Mouse (Mus musculus) adrenal gland, postnatal 14 days (tissue): ENCODE results near the gene Fbxo41. TPM values are rescaled to one million over a fixed set of nuclear protein-coding genes. Genes with fewer than 3 reads are reported as not detected.
"Not testable (repeated sequence)": the region's sequence is repeated elsewhere in the genome, so short reads cannot be mapped to it uniquely, and the experiment has no call there.

Experiments used
- DNase-seq: peaks from one replicate; pipeline ENCODE4 v3.0.0; 2021; ENCODE audit warnings: mixed read lengths
- total RNA-seq: library from RNA; stranded (reverse); gene quantifications from 2 replicates; pipeline ENCODE4 v1.2.3, GENCODE M21; 2021

Gene Fbxo41
- total RNA-seq, 1 experiment from 2014 or later = 0.44 TPM

DNA sequence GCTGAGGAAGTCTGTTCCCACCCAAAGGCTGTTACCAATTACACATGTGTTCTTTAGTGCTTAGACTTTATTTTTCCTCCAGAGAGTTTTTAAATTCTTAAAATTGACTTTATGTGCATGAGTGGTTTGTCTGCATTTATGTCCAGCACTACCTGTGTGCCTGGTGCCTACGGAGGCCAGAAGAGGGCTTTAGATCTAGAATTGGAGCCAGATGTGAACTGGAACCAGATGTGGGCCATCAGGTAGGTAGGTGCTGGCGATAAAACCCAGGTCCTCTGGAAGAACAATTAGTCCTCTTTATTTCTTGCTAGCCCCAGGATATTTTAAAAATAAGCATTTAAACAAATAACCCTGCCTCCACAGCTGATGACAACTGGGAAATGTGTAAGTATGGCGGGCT is 11.2 kb downstream of the Fbxo41 start:
- no peak for DNase-seq

DNA sequence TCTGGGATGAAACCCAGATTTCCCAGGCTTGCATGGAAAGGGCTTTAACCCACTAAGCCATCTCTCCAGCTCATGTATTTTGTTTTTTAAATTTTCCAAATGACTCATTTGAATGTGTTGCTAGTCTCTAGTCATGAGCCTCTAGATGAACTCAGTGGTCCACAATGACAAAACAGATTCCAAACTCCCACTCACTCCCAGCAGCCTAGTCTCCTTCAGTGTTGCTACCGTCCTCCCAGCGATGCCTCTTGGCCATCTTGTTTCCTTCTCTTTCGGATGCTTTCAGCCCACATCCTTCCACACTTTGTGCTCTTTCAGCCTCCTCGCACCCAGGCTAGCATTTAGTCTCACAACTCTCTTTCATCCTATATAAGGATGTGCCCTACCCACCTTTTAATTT is 12.5 kb downstream of the Fbxo41 start:
- DNase-seq = no peak

DNA sequence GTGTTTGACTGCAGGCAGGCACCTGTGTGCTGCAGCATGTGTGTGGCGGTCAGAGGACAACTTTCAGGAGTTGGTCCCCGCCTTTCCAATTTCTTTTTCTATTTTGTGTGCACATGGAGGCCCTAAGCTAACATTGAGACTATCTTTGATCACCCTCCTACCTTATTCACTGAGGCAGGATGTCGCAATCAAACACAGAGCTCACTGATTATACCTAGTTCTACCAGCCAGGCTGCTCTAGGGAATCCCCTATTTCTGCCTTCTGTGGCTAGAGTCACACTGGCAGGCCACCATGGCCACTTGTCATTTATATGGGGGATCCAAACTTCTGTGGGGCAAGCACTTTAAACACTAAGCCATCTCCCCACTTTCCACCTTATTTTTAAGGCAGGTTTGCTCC is 13.1 kb downstream of the Fbxo41 start:
- no peak for DNase-seq

DNA sequence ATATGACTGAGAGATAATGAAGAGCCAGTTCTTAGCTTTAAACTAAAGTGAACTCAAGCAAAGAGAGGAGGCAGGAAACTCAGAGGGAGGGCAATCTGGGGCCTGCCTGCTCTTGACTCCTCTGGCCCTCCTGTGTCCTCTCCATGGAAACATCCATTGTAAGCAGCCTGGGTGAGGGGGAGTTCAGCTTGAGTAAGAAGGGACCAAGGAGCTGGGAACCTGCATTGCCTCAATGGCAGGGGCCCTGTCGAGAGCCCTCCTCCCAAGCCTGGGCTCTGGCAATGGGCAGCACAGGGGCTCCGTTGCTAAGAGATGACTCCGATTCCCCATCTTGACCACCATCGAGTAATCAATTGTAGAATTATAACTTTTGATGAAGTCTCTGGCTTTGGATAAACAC is 14.3 kb downstream of the Fbxo41 start:
- no peak for DNase-seq

DNA sequence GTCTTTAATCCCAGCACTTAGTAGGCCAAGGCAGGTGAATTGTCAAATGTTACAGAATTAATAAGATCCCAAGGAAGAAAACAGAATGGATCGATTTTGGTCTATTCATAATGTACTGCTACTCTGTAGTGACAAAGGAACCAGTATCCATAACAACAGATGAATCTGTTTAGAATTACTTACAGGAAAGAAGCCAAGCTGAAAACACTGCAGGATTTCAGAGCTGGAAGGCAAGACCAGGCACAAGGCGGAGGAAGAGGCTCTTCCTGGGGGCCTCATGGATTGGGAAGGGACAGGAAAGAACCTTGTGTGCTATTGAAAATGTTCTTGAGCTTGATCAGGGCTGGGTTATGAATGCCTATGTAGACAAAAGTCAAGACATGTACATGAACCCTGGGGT is 17.1 kb downstream of the Fbxo41 start:
- no peak for DNase-seq

DNA sequence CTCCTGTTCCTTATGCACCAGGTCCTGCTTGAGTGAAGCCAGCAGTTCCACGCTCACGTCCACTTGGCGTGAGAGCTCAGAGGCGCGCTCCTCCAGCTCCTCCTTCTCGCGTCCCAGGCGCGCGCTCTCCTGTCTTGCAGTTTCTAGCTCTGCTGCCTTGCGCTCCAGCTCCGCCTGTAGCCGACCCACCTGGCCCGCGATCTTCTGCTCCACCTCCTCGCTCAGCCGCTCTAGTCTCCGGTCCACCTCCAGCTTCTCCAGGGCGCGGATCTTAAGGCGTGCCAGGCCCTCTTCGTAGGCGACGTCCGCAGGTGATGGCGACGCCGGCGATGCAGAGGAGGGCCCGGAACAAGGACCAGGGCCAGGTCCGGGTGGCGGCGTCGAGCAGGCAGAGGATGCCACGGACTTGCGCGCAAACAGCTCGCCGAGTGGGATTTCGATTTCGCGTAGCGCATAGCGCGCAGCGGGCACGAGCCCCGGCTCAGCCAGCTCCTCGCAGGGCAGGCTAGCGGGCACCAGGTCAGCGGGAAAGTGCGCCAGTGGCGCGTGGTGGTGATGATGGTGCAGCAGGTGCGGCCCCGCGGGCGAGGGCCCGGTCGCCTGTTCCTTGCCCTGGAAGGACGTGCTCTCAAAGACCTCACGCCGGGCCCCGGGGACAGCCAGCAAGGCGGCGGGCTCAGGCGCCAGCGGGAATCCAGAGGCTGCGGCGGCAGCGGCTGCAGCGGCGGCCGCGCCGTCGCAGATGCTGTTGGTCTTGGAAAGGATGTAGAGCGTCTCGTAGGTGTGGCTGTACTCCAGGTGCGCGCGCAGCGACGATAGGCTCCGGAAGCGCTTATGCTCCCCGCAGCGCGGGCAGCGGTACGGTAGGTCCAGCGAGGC is 18.7 kb downstream of the Fbxo41 start:
- DNase-seq = no peak

DNA sequence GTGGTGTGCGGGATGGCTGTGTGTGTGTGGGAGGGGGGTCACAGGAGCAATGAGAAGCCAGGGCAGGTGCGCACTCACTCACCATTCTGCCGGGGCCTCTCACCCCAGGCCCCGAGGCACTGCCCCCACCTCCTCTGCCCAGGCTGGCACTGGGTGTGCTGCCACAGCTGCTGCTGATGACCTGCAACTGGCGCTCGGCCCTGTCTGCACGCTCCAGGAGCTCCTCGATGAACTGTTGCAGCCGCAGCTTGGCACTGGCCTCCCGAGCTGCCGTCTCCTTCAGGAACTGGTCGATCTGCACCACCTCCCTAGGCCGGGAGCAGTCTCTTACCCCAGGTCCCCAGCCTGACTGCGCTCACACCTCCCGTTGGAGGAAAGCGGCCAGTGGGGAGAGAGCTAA is 22.1 kb downstream of the Fbxo41 start:
- DNase-seq = no peak

DNA sequence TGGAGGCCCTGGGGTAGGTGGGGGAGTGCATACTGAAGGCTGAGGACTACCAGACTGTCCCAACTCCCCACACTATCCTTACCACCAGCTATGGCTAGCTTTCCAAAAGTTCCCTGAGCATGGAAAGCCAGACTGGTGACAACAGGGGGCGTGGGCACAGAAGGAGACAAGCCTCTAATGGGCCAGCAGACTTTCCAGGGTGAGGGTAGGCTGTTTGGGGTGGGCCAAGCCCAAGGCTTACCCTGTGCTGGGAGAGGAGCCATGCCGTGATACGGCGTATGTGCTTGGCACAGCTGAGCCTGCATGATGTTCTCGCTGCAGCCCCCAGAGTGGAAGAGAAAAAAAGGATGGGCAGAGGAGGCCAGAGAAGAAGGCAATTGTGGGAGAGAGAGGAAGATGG is 22.8 kb downstream of the Fbxo41 start:
- no peak for DNase-seq

DNA sequence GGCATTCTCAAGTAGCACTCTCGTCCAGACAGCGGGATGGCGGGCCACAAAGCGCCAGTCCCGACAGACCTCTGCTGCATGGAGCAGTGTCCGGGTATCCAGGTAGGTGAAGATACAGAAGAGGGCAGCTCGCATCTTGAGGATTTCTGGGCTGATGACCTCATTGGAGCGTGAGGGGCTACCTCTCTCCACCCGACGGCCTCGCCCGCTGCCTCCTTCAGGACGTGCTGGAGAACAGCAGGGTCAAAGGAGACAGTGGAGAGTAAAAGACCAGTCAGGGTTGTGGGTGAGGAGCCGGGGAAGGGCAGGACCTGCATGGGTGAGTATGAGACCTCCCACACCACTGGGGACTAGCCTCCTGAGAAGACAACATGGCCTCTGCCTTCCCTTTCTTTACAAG is 24.4 kb downstream of the Fbxo41 start:
- no peak for DNase-seq

DNA sequence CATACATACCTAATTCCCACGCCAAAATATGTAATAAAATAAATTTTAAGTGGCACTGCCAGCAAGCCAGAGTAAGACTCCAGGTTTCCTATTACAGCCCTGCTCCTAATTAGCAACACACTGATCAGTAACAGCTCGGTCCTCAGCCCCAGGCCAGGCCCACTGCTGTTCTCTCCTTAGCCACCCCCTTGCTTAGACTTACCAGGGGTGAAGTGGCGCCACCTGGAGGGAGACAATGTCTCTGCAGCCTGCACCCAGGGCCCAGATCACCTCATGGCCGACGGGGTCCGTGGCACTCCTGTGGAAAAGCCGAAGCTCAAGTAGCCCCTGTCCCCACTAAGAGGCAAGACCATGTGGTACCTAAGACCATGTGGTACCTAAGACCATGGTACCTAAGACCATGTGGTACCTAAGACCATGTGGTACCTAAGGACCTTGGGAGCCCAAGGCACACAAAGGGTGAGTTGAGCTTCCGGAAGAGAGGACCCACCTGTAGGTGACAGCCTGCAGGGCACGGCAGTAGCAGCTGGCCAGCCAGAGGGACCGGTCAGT is 25.4 kb downstream of the Fbxo41 start:
- peak; percentile 69 for DNase-seq

DNA sequence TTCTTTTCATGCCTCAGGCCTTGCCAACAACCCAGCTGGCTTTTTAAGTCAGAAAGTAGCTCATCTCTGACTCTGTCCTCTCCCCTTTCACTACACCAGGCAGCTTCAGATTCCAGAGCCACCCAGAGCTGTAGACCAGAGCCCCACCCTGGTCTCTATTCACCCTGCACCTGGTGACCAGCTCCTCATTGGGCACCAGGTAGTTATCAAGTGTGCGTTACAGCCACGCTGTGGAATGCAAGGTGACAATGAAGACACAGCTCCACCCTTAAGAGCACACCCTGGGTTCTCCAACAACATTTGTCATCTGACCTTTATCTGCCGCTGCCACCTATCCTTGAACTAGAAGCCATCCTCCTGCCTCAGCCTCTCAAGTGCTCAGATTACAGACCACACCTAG is 27.2 kb downstream of the Fbxo41 start:
- DNase-seq = no peak

DNA sequence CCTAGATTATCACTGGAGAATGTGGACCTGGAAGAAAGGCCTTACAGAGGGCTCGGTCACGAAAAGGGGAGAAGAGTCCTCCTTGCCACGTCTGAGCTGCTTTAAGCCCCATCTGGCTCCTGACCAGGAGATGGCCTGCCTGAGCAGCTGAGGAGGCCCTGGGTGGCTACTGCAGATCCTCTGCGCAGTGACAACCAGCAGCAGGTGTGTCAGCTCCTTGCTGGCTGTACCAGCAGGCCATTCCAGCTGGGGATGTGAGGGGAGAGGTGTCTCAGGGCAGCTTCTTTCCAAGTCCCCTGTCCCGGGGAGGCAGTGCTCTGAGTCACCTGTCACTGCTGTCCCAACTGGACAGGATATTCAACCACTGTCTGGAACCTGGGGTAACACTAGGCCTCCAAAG is 30.3 kb downstream of the Fbxo41 start:
- no peak for DNase-seq

DNA sequence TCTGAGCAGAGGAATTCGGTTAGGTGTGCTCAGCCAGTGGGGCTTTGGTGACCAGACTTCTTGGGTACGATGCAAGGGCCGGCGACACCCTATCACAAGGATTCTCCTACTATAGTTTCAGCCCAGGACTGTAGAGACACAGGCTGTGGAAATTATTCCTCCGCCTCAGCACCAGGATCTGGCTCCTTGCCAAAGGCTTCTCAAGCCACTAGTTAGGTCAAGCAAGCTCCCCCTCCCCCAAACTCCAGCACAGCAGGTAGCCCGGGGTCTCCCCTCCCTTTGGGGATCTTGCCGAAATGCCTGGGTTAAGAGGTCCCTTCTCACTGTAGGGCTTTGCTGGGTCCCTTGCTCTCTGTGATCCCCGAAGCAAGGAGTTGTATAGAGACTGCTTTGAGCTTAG is 30.8 kb downstream of the Fbxo41 start:
- no peak for DNase-seq

DNA sequence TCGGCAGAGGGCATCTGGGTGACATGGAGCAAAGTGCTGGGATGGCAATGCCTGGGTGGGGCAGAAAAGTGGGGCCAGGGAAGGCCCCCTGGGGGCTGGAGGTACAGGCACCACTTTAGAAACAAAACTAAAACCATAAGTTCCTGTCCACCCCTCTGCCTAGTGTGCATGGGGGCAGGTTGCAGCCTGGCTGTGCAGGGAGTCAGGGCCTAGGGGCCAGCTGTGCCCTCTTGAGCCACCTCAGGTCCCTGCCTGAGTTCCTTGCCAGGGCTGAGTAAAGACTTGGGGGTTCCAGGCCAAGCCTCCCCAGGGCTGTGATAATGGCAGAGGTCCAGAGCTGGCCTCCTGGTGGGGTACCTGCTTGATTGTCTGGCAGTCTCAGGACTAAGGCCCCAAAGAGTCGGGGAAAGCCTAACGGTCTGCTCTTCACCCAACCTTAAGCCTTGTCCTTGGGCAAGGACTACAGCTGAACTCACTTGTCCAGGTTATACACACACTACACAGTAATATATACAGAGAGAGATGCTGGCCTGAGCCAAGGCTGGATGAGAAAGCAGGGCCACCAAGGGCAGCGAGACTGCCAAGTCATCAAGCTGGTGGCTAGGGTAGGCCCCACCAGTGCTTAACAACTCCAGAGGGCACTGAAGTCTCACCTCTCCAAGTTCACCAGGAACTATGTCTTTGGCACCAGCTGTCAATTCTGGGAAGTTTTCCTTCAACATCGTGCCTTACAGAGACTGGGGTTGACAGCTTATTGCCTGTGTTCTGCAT is 32.9 kb downstream of the Fbxo41 start:
- peak; percentile 56 for DNase-seq

DNA sequence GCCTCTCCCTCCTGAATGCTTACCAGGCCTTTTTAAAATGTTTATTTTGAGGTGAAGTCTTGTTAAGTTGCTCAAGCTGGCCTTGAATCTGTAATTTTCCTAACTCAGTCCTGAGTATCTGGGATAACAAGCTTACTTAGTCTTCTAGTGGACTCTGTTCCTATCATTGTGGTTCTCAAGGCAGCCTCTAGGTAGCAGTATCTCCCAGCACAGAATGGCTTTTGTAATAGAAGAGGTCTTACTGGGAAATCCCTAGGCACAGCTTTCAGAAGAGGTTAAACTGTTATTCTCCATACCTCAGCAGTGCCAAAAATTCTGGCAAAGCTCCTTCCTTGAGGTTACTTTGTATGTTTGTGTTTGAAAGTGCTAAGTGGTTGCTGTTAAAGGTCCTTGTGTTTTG is 37.4 kb downstream of the Fbxo41 start:
- DNase-seq = no peak

DNA sequence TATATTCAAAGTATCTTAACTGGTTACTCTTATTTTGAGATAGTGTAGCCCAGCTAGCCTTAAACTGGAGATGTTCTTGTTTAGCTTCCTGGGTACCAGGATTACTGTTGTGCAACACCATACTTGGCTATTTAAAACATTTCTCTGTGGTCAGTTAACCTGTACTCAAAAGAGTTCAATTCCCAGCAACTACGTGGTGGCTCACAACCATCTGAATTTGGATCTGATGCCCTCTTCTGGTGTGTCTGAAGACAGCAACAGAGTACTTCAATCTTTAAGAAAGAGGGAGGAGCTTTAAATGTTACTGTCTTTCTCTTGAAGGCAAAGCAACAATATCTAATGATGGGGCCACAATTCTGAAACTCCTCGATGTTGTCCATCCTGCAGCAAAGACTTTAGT is 43.2 kb downstream of the Fbxo41 start:
- DNase-seq = no peak

DNA sequence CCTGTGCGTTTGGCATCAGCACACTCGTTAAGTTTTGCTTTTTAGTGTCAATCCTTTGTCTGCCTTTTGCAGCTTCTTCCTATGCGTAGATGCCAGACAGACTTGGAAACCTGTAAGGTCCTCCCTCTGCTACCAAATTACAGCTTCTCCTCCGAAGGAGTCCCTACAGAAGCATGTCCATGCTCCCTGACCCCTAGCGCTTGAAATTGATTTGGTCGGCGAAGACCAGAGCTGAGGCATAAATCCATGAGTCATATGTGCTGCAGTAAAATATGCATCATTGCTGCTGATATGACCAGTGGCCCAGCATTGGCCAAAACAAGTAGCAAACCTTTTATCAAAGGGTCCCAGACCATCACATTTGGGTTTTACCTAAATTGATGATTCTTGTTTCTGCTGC is 50.0 kb downstream of the Fbxo41 start:
- DNase-seq = peak; percentile 39

DNA sequence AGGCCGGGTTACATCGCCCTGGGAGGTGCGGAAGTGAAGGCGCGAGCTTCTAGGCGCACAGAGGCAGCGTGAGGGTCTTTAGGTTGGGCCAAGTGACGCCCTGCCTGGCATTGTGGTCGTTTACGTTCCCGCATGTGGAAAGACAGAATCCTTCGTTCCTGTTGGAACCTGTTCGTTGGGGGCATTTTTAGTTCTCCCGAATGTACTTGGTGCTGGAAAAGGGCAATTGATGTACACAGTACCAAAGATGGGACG is 50.5 kb downstream of the Fbxo41 start:
- DNase-seq = no peak

DNA sequence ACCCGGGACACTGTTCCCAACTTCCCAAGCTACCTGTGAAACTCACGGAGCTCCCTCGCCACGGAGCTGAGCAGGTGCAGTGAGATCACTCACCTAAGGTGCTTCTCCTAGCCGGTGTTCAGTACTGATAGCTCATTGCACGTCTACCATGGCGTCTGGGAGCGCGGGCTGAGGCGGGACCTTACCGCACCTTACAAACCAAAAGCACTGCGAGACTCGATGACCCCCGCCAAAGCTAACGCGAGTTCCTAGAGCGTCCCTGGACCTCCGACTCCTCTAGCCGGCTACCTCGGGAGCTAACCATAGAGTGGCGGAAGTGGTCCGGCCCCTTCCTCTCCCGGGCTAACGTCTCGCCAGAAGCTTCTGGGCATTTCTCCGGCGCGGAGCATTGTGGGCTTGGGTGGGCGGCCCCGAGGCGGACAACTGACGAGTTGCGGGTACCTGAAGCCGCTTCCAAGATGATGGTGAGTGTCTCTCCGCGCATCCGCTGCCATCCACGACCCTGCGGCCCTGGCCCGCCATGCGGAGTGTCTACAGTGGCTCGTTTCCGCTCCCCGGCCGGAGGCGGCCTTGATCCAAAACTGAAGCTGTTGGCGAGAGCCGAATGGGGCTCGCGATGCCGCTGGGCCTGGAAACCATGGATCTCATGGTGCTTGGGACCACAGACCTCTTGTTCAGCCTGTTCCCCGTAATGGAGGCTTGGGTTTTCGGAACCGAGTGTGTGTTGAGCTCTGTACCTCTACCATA is 51.0 kb downstream of the Fbxo41 start, which contains the start of gene Pradc1:
TSS of gene Pradc1 (minus strand) at position 307 of the 747 bp plus-strand sequence.
- peak; percentile 97 for DNase-seq

DNA sequence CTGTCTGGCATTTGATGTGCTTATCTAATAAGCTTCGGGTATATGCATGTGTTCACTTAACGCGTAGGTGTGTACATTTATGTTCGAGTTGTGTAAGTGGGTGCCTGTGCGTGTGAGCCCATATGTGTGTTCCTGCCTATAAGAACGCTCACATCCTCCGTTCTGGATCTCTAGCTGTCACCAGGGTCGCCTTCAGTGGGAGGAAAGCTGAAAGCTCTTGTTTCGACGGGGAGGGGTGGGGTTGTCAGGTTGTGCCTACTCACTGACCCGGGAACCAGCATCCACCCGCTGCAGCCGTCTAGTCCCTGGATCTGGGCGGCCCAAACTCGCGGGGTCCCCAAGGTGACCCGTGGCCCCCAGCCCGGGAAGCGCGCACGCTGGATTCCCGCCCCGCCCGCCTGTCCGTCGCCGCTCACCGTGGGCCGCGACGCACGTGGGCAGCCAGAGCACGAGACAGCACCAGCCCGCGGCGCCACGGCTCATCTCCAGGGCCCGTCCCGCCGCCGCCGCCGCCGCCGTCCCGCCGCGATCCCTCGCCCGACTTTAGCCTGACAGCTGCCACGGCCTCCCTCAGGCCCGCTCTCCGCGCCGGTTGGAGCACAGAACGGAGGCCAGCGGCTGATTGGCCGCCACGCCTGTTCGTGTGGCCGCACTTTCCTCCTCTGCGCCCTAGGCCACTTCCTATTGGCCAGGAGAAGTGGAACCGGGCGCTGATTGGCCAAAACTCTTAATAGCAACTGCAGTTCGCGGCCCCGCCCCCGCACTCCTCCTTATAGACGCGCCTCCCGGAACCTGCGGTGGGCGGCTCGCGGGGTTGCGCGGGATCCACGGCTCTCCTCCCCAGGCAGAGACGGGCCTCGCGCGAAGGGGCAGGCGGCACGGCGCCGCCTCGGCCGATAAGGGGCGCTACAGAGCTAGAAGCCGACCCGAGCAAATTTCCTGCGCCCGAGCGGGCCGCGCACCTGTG is 51.8 kb downstream of the Fbxo41 start, which contains the start of gene Cct7:
TSS of gene Cct7 (plus strand) at position 818 of the 967 bp plus-strand sequence.
- peak; percentile 99 for DNase-seq

DNA sequence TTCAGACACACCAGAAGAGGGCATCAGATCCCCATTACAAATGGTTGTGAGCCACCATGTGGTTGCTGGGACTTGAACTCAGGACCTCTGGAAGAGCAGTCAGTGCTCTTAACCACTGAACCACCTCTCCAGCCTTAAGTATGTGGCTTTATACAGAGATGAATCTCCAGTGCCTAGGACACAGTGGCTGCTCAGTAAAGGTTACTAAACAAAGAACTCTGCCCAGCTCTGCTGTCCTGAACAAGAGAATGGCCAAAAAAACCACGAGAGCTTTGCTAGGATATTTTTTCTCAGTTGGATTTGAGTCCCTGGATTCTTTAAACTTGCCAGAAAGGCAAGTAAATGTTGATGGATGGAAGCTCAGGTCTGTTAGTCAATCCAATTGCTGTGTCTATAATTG is 52.7 kb downstream of the Fbxo41 start:
- DNase-seq = not testable (repeated sequence)

DNA sequence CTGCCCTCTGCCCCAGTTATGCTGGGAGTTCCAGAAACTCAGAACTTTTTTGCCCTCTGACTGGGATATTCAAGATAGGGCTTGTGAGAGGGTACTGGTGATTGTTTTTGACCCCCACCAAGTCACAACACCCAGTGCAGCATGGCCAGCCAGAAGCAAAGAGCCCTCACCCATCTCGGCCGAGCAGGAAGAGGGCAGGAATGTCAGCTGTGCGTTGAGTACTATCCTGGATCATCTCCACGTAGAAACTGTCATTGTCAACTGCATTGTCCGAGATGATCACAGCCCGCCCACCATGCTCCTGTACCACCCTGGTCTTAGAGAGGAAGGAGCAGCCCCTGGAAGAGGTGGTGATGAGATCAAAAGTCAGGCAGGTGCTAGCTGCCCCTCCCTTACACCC is 55.4 kb downstream of the Fbxo41 start:
- no peak for DNase-seq
